In genomic region chr3:95806677-95807076, GRCm38 (mm10) we compare ENCODE assay signal across 28 mouse cellular contexts.
"Had no signal": no experiment of that assay in that cellular context is flagged by ENCODE, and none has a peak within 500 bp of the region (broad histone marks: within the 10 kb centered on the region; RNA-seq: fewer than 3 reads in every experiment).

No protein-coding gene starts in this region.

- H3K4me3 ChIP-seq: embryonic facial prominence, embryonic 10.5 days; embryonic facial prominence, embryonic 12.5 days; embryonic facial prominence, embryonic 13.5 days; embryonic facial prominence, embryonic 15.5 days; erythroblast, embryonic 14.5 days; forebrain, embryonic 10.5 days; forebrain, embryonic 12.5 days; forebrain, embryonic 13.5 days; forebrain, embryonic 15.5 days; gastrocnemius, adult 2 months; heart, adult 2 months had no signal

- H3K4me1 ChIP-seq: embryonic facial prominence, embryonic 10.5 days; embryonic facial prominence, embryonic 12.5 days; embryonic facial prominence, embryonic 13.5 days; embryonic facial prominence, embryonic 15.5 days; forebrain, embryonic 10.5 days; forebrain, embryonic 12.5 days; forebrain, embryonic 13.5 days; forebrain, embryonic 15.5 days had no signal

- H3K9ac ChIP-seq: embryonic facial prominence, embryonic 12.5 days; embryonic facial prominence, embryonic 13.5 days; embryonic facial prominence, embryonic 15.5 days; forebrain, embryonic 12.5 days; forebrain, embryonic 13.5 days; forebrain, embryonic 15.5 days; forebrain, postnatal 0 days had no signal

- H3K9me3 ChIP-seq: embryonic facial prominence, embryonic 10.5 days; embryonic facial prominence, embryonic 12.5 days; embryonic facial prominence, embryonic 13.5 days; embryonic facial prominence, embryonic 15.5 days; forebrain, embryonic 10.5 days; forebrain, embryonic 12.5 days; forebrain, embryonic 13.5 days; forebrain, embryonic 15.5 days had no signal

- DNase-seq: cerebellum, adult 2 months; cerebellum, adult 8-10 months; cerebellum, adult 9-10 months; cerebellum, adult 9-11 months; cerebellum, postnatal 10 days; cerebellum, postnatal 14 days; cerebellum, postnatal 25 days; cerebellum, postnatal 36 days; embryo, embryonic 11 days; forebrain, postnatal 0 days; gastrocnemius, adult 2 months; gastrocnemius, postnatal 10 days; gastrocnemius, postnatal 14 days; gastrocnemius, postnatal 25 days; gastrocnemius, postnatal 36 days; heart, adult 18-20 months; heart, adult 2 months had no signal

- H3K4me2 ChIP-seq: embryonic facial prominence, embryonic 12.5 days; embryonic facial prominence, embryonic 13.5 days; embryonic facial prominence, embryonic 15.5 days; forebrain, embryonic 12.5 days; forebrain, embryonic 13.5 days; forebrain, embryonic 15.5 days had no signal

- H3K27me3 ChIP-seq: embryonic facial prominence, embryonic 12.5 days; embryonic facial prominence, embryonic 13.5 days; embryonic facial prominence, embryonic 15.5 days; forebrain, embryonic 12.5 days; forebrain, embryonic 13.5 days; forebrain, embryonic 15.5 days had no signal

- ATAC-seq: forebrain, embryonic 13.5 days; forebrain, embryonic 14.5 days; forebrain, embryonic 15.5 days; forebrain, embryonic 16.5 days; forebrain, postnatal 0 days had no signal

- H3K27ac ChIP-seq: embryonic facial prominence, embryonic 10.5 days; embryonic facial prominence, embryonic 12.5 days; embryonic facial prominence, embryonic 13.5 days; embryonic facial prominence, embryonic 15.5 days; forebrain, embryonic 10.5 days; forebrain, embryonic 12.5 days; forebrain, embryonic 13.5 days; forebrain, embryonic 15.5 days; gastrocnemius, adult 2 months; heart, adult 2 months had no signal
